Mouse (Mus musculus) testis, adult 2 months (tissue): ENCODE results near the gene Enox1.

Experiments used
- CTCF ChIP-seq: fragments of 200-500 bp; IDR thresholded peaks from 2 replicates; pipeline ENCODE4 v1.5.1; 2012; ENCODE audit warnings: low read depth, mild to moderate bottlenecking, inconsistent platforms, low read length, moderate library complexity; ENCODE audit not compliant: control insufficient read depth, insufficient read depth, insufficient replicate concordance
- POLR2A ChIP-seq: fragments of 200-500 bp; IDR thresholded peaks from 2 replicates; pipeline ENCODE4 v1.6.1; 2012; ENCODE audit warnings: low read depth, mild to moderate bottlenecking, inconsistent platforms, low read length, moderate library complexity; ENCODE audit not compliant: control insufficient read depth

GRCm38 (mm10) chr14:77275607-77276006 lies 119.0 kb downstream of the Enox1 start:
- no peak for TF ChIP-seq CTCF
- no peak for TF ChIP-seq POLR2A
